ENCODE assay signal across 7 mouse cellular contexts in genomic region chr8:119558603-119559401, GRCm38 (mm10). TPM values are rescaled to one million over a fixed set of nuclear protein-coding genes. Genes with fewer than 3 reads are reported as not detected.
DNase-seq lines count a peak whose midpoint lies in the region; ATAC-seq lines count a peak whose summit lies in the region.

Gene Mbtps1, minus strand, starts transcription at chr8:119558735.

- no peaks in the 10 kb centered on the region for H3K27me3 ChIP-seq in intestine, embryonic 15.5 days (replicated peaks)
- no peaks in the 10 kb centered on the region for H3K27me3 ChIP-seq in midbrain, embryonic 10.5 days (ENCODE audit: low read depth, poor library complexity, severe bottlenecking)

- peak within 1 kb of the TSS; percentile 82 for H3K4me3 ChIP-seq in intestine, embryonic 15.5 days (replicated peaks)
- H3K4me3 ChIP-seq in midbrain, embryonic 10.5 days: peak within 1 kb of the TSS; percentile 88

- peak within 1 kb of the TSS; percentile 93 for H3K27ac ChIP-seq in intestine, embryonic 15.5 days
- peak within 1 kb of the TSS; percentile 96 for H3K27ac ChIP-seq in midbrain, embryonic 10.5 days (replicated peaks)

- peaks cover 20% of the 10 kb centered on the region for H3K4me1 ChIP-seq in intestine, embryonic 15.5 days (replicated peaks)
- H3K4me1 ChIP-seq in midbrain, embryonic 10.5 days: peaks cover 29% of the 10 kb centered on the region

- H3K9me3 ChIP-seq in intestine, embryonic 15.5 days: no peaks in the 10 kb centered on the region
- H3K9me3 ChIP-seq in midbrain, embryonic 10.5 days (replicated peaks): no peaks in the 10 kb centered on the region

- peak; percentile 99 for DNase-seq in adrenal gland, adult 18-20 months (ENCODE audit: low spot score in 2 of 2)
- peak; percentile 99 for DNase-seq in embryo, embryonic 11 days
- DNase-seq in gastrocnemius, postnatal 36 days: peak; percentile 97 to 98
- peak; percentile 97 to 99 for DNase-seq in left cerebral cortex, postnatal 25 days (ENCODE audit: low spot score in 2 of 2)
- peak; percentile 98 for DNase-seq in midbrain, embryonic 10.5 days (ENCODE audit: low spot score)
- peak; percentile 97 for DNase-seq in right cerebral cortex, postnatal 4 days

- intact Hi-C loops in gastrocnemius, postnatal 36 days (cut with DNase I): no loop called here
- intact Hi-C loops in left cerebral cortex, postnatal 25 days (cut with DNase I): loop anchor here (2.0 kb wide), 1 partner anchor 16 kb away; the partner anchor contains the start of genes Dnaaf1 and Hsdl1

- peaks cover 14% of the 10 kb centered on the region for H3K36me3 ChIP-seq in intestine, embryonic 15.5 days
- peaks cover 38% of the 10 kb centered on the region for H3K36me3 ChIP-seq in midbrain, embryonic 10.5 days

- H3K9ac ChIP-seq in intestine, embryonic 15.5 days: peak within 1 kb of the TSS; percentile 88

- ATAC-seq in intestine, embryonic 15.5 days: peak; percentile 98

- peak within 1 kb of the TSS; percentile 68 for H3K4me2 ChIP-seq in intestine, embryonic 15.5 days (replicated peaks)

- WGBS in intestine, embryonic 15.5 days: 5% methylated on average over 63 of the region's 63 CpGs
- WGBS in midbrain, embryonic 10.5 days: 6% methylated on average over 63 of the region's 63 CpGs

RNA-seq across cellular contexts. Expression of gene Mbtps1, which starts in this region (rescaled TPM):
- total RNA-seq in adrenal gland, adult 18-20 months (2021): 10 to 100 TPM; 74.1 to 93.5 TPM
- total RNA-seq in gastrocnemius, postnatal 36 days (2021): 10 to 100 TPM; 24.0 to 29.0 TPM
- polyA plus RNA-seq in intestine, embryonic 15.5 days (2015; fragmentation: Nextera tagmentation; extraction: Ambion mirVana): 83.6 and 88.8 TPM in 2 replicates
- 10 to 100 TPM; 62.3 to 68.5 TPM for total RNA-seq in left cerebral cortex, postnatal 25 days (2021)
- polyA plus RNA-seq in midbrain, embryonic 10.5 days (2016; fragmentation: Nextera tagmentation; extraction: Ambion mirVana): 111 and 112 TPM in 2 replicates

Comparison
In these comparisons a context has a peak if more than half of its experiments do, and no peak if none do; other contexts are left out.
1. Peak in every context shown above with its lines: DNase-seq, ATAC-seq, H3K4me3 ChIP-seq and H3K27ac ChIP-seq.